Mouse (Mus musculus): ENCODE results near the gene Insig2.

Insig2 gene

DNA sequence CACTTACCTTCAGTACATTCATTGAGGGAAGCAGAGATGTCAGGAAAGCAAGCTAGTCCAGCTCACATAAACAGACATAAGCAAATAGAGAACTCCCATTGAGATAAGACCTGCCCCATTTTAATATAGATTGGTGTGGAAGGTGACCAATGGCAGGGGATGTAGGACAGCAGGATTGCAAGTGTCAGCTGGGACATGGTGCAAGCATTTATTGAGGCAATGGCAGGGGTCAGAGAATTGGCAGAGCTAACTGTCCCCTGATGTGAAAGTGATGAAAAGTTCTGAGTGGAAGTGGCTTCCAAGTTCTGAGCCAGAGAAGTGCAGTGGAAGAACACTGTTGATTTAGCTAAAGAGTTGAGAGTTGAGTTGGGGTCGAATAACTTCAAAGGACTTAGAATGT, at the start of gene Insig2:
TSS of gene Insig2 (minus strand) at position 105 of the 400 bp plus-strand sequence.
- no peak for DNase-seq (ENCODE audit: low read depth)

DNA sequence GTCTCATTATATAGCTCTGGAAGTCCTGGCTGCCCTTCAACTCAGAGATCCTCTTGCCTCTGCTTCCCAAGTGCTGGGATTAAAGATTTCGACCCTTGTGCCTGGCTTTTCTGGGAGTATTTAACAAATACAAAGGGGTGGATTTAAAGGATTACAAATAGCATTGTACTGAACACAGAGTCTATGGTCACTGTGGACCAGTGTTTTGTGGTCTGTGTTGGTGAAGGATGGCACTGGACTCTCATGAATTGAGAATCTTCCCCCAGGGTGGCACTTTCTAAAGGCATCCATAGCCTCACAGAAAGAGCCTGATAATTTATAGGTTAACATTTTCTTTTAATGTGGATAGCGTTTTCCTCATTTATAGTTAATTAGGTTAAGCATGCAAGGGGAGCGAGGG, 49.2 kb upstream of the Insig2 start:
- no peak for DNase-seq (ENCODE audit: low read depth)

DNA sequence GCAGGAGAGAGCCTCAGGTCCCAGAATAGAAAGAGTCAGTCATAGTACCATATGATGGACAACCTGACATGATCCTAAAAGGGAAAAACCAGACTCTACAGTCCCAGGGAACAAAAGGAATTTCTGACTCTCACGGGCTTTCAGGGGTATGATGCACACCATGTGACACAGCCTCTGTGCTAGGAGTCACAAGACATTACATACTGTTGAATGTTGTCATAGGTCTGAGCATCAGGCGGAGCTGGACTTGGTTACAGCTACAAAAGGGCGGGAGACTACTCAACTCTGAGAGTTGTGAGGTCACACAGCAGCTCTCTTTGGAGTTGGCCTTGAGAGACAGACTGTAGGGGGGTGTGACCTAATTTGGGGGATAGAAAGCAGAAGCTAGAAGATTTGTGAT, 47.6 kb upstream of the Insig2 start:
- no peak for DNase-seq (ENCODE audit: low read depth)

DNA sequence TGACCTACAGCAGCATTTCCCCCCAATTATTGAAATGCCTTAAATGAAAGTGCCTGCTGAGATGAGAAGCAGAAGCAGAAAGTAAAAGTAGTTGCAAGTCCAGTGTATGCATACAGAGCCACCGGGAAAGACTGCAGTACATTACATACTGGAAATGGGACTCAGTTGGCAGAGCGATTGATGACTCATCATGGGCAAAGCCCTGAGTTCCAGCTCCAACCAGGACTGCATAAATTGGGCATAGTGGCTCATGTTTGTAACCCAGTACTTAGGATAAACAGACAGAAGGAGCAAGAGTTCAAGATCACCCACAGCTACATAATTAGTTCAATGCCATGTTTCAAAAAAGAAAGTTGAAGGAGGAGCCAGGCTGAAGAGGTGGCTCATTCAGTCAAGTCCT, 45.5 kb upstream of the Insig2 start:
- DNase-seq (ENCODE audit: low read depth): no peak

DNA sequence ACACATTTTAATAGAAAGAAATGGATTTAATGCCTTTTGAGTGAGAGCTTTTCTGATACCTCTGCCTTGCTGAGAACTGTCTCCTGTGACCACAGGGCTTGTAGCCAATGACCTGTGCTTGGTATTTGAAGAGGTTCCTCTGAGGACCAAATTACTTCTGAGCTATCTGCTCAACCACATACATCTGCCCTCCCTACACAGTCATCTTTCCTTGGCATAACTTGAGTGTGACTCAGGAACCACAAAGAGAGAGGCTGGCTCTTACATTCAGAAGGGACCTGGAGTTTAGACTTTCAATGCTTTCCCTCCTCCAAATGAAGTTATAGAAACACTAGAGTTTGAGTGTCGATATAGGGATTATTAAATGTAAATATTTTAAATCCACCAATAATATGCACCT, 45.0 kb upstream of the Insig2 start:
- DNase-seq (ENCODE audit: low read depth): no peak

DNA sequence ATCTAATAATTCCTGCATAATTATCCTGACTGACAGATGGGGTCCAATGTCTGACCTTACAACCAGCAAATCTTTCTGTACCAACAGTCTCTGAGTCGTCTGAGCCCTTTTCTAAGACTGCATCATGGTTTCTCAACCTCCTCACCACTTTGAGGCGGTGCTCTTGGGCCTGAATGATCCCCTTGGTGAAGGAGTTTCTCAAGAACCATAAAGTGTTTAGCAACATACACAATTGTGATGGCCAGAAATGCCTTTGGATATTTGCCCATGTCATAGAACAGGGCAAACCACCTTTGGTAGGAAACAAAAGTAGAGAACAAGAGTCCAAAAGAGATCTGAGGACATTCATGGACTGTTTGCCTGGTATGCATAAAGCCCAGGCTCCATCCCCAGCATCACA, 41.2 kb upstream of the Insig2 start:
- no peak for DNase-seq (ENCODE audit: low read depth)

DNA sequence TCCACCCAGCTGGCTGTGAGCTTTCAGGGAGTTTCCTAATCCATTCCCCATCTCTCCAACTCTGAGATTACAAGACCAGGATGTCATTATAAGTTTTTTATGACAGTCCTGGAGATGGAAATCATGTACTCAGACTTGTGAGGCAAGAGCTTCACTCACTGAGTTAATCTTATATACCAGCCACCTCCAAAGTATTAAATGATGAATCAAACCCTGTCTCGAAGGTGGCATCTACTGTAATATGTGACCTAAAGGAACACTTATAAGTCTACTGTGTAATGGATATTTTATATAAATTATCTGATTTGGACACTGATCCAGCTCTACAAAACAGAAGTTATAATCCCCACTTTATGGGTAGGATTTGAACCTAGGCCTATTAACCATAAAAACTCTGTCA, 40.3 kb upstream of the Insig2 start:
- DNase-seq (ENCODE audit: low read depth): no peak

DNA sequence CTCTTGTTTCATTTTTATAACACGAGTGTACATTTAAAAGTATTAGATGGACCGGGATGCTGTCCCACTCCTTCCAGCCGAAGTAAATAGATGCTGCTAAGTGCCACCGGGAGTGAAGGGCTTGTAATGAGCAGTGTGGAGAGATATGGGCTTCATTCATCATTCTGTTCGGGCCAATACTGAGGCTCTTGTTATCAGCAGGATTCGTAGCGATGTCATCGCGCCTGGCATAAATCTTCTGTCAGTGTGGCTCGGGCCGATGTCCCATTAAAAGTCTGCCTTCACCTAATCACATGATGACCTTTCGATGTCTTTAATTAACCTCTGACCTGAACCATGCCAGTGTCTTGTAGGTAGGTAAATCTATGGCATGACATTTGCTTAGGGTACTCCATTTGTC, 39.1 kb upstream of the Insig2 start:
- no peak for DNase-seq (ENCODE audit: low read depth)

DNA sequence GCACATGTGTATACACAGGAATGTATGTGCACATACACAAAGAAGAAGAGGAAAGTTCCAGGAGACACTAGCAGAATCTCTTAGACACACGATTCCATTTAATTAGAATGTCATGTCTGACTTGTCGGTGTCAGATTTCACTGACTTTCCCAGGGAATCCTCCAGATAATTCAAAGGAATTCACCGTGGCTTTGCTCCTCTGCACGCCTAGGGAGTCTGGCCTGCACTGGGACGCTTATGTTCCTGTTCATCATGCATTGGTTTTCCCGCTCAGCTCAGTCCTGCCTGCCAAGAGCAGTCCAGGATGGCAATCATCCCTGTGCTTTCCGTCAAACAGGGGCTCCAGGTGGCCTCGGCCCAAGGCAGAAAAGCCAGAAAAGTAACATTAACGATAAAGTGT, 34.9 kb upstream of the Insig2 start:
- no peak for DNase-seq (ENCODE audit: low read depth)

DNA sequence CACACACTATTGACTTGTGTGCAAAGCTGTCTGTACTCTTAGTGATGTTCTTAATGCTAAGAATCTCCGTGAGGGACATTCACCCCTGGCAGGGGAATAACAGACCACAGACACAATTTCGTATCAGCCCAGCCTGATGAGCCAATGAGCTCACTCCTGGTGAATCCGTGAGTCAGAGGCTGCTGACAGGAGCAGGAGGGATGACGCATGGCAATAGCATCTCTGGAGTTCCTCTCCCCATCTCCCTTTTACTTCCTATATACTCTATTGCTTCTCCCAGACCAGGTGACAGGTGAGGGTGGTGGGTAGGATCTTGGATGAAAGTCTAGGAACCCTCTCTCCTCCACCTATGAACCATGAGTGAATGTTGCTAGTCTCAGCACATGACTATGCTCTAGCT, 28.2 kb upstream of the Insig2 start:
- peak; percentile 46 for DNase-seq (ENCODE audit: low read depth)

DNA sequence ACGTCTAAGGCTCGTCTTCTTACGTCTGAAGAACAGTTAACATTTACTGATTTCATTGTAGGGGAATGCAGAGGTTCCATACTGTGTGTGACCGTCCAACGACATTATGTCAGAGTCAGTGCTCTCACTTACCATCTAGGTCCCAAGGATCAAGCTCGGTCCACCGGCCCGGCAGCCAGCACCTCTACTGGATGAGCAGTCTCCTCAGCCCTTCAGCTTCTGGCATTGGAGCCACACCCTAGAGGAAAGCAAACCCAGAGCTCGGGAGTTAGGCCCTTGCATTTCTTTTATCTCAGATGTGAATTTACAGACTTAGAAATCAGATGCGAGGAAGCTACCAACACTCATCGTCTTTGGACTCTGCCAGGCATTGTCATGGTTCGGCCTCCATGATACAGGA, 27.3 kb upstream of the Insig2 start:
- DNase-seq (ENCODE audit: low read depth): no peak

DNA sequence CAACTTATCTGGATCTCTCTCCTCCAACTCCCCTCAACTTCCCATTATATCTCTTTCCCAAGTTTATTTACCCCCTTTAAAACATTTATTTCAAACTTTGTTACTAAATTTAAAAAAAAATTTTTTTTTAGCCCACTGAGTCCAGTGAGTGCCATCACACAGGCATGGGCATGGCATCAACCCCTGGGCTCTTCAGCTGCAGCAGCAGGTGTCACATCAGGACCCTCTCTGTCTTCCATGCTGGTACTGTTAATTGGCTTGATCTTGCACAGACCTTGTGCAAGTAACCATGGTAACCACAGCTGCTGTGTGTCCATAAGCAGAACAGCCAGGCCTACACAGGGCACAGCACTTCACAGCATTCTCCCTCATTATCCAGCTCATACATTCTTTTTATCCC, 21.4 kb upstream of the Insig2 start:
- DNase-seq (ENCODE audit: low read depth): no peak

DNA sequence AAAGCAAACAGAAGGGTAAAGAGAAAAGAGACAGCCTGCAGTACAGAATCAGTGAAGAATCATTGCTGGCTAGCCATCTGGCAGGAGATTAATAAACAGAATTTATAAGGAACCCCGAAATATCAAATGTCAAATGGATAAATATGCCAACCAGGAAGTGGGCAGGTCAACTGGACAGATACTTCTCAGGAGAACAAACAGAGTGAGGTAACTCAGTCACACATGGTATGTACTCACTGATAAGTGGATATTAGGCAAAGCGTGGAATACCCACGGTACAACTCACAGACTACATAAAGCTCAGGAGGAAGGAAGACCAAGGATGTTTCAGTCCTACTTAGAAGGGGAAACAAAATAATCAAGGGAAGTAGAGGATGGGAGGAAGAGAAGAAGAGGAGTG, 18.6 kb upstream of the Insig2 start:
- DNase-seq (ENCODE audit: low read depth): no peak

DNA sequence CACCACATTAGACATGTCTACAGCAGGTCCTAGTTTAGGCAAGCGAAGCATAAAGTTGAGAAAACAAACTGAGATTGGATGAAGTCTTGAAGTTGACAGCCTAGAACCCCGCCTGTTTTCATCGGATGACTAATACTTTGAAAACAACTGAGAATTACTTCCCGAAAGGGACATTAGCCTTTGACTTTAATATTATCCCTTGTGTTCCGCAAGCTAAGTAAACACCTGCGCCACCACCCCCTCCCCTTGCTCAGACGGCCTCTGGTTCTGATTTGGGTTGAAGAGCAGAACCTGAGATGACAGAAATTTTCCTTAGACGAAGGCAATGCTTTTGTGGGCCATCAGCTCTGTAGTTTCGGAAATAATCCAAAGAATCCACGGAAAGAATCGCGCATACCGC, 18.2 kb upstream of the Insig2 start:
- no peak for DNase-seq (ENCODE audit: low read depth)

DNA sequence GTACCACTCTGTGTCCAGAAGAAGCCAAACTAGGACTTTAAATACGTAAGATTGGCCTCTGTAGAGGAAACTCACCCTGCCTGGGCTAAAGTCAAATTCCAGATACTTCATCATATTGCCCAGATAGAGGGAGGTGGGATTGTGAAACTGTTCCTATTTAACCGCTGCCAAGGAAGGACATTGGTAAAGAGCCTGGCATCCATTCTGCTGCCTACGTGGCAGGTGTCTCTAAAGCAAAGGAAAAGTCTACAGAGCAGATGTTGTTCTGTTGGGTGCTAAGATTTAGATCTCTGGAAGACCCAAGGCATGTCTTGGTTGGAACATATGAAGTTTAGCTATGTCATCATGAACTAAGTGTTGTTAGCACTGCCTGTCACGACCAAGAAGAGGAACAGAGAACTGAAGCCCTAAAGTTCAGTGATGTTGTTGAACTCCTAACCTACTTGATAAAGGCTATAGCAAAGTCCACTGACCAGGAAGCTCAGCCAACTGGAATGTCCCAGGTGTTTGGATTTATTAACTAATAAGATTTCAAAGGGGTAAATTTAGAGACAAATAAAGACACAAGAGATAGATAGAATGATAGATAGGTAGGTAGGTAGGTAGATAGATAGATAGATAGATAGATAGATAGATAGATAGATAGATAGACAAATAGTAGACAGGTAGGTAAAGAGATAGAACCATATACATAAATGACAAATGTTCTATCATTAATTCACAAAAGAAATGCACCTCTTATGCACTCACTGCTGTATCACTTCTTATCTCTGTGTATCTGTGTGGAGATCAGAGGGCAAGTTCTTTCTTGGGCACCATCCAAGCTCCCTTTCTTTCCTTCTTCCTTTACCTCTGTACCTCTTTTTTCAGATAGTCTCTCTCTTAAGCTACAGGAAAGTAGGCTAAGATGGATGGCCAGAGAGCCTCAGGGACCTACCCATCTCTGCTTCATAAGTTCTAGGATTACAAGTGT, 16.8 kb upstream of the Insig2 start:
- DNase-seq (ENCODE audit: low read depth): no peak

DNA sequence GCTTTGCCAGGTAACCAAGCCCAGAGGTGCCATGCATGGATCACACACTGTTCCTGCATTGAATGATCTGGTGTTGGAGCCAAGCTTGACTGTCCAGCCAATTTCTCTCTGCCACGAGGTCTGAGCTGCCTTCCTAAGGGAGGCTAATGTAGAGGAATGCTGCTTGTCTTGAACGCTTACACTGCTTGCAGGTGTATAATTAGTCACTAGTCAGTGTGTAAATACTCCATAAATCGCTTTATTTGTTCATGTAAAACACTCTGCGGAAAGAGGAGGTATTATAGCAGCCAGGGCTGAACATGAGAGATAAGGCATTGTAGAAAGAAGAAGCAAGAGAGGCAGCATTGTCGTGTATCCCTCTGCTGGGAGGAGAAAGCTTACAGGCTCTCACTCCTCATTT, 11.6 kb upstream of the Insig2 start:
- no peak for DNase-seq (ENCODE audit: low read depth)

DNA sequence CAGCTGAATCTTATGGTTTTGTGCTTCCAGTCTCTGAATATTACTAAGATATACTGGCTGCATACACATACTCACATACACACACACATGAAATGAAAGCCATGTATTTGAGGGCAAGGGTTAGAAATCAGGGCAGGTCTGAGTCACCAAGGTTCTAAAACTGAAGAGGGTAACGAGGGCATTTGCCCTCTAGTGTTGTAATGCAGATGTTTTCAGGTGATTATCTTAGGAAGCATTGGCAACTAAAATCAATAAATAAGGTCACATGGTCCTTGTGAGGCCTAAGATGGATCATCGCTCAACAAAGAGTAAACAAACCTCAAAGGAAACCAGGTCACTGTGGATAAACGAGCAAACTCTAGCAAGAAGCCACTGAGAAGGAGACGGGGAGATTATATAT, 3.4 kb upstream of the Insig2 start:
- no peak for DNase-seq (ENCODE audit: low read depth)

DNA sequence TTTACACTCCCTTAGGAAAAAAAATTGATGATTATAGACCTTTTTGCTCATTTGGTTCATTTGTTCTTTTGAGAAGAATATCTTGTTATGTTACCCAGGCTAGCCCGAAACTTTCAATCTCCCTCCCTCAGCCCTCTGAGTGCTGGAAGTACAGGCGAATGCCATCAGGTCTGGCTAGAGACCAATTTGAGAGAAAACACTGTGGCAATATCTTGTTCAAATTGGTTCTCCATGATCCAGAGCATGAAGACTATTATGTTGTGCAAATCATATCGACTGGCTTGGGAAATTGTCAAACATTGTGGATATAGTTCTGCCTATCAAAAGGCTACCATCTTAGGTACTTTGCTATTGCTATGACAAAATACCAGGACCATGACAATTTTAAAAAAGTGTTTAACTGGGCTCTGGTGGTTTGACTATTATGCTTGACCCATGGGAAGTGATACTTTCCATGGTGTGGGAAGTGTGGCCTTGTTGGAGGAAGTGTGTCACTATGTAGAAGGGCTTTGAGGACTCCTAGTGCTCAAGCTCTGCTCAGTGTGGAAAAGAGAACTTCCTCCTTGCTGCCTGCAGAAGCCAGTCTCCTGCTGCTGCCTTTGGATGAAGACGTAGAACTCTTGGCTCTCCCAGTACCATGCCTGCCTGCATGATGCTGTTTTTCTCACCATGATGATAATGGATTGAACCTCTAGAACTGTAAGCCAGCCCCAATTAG, 1.8 kb upstream of the Insig2 start:
- DNase-seq (ENCODE audit: low read depth): no peak

DNA sequence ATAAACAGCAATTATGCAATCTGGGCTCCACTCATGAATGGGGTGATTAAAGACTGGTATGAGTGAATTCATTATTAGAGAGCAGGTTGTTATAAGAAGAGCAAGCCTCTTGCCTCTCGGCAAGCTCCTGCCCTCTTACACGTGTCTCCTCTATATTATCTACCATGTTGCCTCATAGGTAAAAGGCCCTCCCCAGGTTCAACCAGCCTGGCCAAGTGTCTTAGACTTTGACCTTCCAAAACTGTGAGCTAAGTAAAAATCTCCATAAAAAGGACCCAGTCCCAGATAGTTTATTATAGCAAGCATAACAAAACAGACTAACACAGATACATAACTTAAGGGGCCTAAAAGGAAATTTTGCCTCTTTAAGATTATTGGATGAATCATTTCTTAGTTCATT, 1.8 kb downstream of the Insig2 start:
- DNase-seq (ENCODE audit: low read depth): no peak

DNA sequence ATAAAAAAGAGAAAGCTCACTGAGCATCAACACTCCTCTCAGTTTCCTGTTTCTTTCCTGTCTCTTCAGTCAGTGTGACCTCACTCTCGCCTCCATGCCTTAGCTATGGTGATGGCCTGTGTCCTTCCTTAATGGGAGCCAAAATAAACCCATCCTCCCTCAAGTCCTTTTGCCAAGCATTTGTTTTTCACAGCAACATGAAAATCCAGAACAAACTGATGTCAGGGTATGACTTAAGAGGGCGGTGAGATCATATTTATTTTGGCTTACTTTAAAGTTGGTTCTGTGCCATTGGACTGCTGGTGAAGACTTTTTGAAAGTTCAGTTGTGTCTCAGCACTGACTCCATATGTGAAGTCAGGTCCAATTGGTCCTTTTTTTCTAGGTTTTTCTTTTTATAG, 3.0 kb downstream of the Insig2 start:
- DNase-seq (ENCODE audit: low read depth): peak; percentile 42

DNA sequence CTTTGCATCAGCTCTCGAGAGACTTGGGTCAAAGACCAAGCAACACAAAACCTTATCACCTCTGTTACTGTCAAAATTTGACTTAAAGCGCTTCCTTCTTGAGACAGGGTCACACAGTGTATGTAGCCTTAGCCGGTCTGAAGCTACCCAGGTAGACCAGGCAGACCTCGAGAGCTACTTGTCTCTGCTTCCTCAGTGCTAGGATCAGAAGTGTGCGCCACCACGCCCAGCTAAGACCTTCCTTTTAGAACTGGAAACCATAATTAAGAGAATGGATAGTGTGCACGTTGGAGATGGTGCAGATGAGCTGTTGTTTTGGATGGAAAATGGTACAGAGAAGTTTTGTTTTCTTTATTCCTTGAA, 4.2 kb downstream of the Insig2 start:
- DNase-seq (ENCODE audit: low read depth): no peak

DNA sequence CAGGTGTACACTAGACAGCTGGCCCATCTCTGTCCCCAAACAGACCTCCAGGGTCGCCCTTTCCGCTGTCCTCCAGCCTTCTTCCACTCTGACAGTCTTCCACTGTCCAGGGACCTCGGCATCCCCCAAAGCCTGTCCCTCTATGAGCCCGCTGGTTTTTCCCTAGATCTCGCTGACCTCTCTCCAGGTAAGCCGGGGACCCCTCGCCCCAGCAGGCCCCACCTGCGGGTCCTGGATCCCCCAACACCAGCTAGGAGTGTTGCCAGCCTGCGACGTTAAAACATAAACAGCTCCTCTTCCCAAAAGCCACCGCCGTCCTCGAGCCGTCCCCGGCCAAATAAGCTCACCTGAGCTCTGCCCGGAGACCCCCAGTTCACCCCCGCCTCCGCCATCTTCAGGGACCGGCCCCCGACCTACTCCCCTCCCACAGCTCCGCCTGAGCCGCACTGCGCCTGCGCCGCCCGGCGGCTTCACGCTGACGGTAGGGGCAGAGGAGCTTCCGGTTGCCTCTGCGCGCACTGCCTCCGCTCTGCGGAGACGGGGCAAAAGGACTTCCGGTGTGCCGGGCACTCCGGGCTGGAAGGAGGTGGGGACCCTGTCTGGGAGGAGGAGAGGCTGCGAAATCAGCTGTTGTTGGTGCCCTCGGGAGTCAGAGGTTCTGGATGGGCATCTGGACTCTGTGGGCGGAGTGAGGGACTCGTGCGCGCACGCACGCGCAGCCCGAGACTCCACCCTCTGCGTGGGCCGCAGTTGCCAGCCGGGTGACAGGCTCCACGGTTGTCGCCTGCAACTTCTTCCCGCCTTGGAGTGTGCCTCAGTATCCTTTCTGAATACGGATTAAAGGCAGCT, 4.8 kb downstream of the Insig2 start:
- DNase-seq (ENCODE audit: low read depth): peak; percentile 80
